Mouse (Mus musculus) MEL (cell line): ENCODE results near the gene Wdcp. TPM values are rescaled to one million over a fixed set of nuclear protein-coding genes. Genes with fewer than 3 reads are reported as not detected.

Experiments used
- DNase-seq: peaks from one replicate; pipeline ENCODE4 v3.0.0; 2011; ENCODE audit warnings: low read depth, low spot score
- H3K27ac ChIP-seq: 2 replicates; pipeline ENCODE4 v1.5.1; 2012; ENCODE audit warnings: low read depth, mild to moderate bottlenecking, control low read depth, low read length, moderate library complexity; ENCODE audit not compliant: control insufficient read depth
- H3K27me3 ChIP-seq, 2 experiments: fragments of 150-350 bp in 1 of 2; sonication (generic) in 1 of 2; 2 replicates each; pipeline ENCODE4 v1.6.1; 2012; ENCODE audit warnings: low read length in 2 of 2, mild to moderate bottlenecking in 2 of 2, improper control_type of control experiment in 1 of 2, moderate library complexity in 1 of 2; ENCODE audit not compliant: insufficient read depth in 2 of 2, control insufficient read depth in 1 of 2
- H3K36me3 ChIP-seq, 2 experiments: 2 replicates each; pipeline ENCODE4 v1.6.1; 2012 to 2014; ENCODE audit warnings: low read length in 2 of 2, improper control_type of control experiment in 1 of 2, inconsistent platforms in 1 of 2, mild to moderate bottlenecking in 1 of 2; ENCODE audit not compliant: insufficient read depth in 2 of 2, control insufficient read depth in 1 of 2
- H3K4me1 ChIP-seq, 2 experiments: fragments of 150-350 bp in 1 of 2; sonication (generic) in 1 of 2; 2 replicates each; pipeline ENCODE4 v1.6.1; 2012; ENCODE audit warnings: low read length in 2 of 2, improper control_type of control experiment in 1 of 2, mild to moderate bottlenecking in 1 of 2; ENCODE audit not compliant: insufficient read depth in 2 of 2, control insufficient read depth in 1 of 2
- H3K4me3 ChIP-seq, 2 experiments: fragments of 150-350 bp in 1 of 2; sonication (generic) in 1 of 2; 2 replicates each; pipeline ENCODE4 v1.5.1; 2012; ENCODE audit warnings: low read depth in 2 of 2, low read length in 2 of 2, mild to moderate bottlenecking in 2 of 2, moderate library complexity in 2 of 2, control low read depth in 1 of 2, improper control_type of control experiment in 1 of 2; ENCODE audit not compliant: control insufficient read depth in 1 of 2, insufficient read depth in 1 of 2
- H3K79me2 ChIP-seq: 2 replicates; pipeline ENCODE4 v1.6.1; 2012; ENCODE audit warnings: mild to moderate bottlenecking, low read length, moderate library complexity; ENCODE audit not compliant: control insufficient read depth, poor library complexity, insufficient read depth
- H3K9ac ChIP-seq: 2 replicates; pipeline ENCODE4 v1.6.1; 2012; ENCODE audit warnings: low read depth, mild to moderate bottlenecking, control low read depth, low read length, moderate library complexity; ENCODE audit not compliant: control insufficient read depth, poor library complexity, severe bottlenecking
- H3K9me3 ChIP-seq: fragments of 150-350 bp; sonication (generic); replicated peaks from 2 replicates; pipeline ENCODE4 v1.6.1; 2012; ENCODE audit warnings: mild to moderate bottlenecking, low read length, improper control_type of control experiment, moderate library complexity; ENCODE audit not compliant: insufficient read depth
- CHD1 ChIP-seq: IDR thresholded peaks from 2 replicates; pipeline ENCODE4 v1.6.1; 2012; ENCODE audit warnings: low read depth, mild to moderate bottlenecking, inconsistent platforms, low read length, improper control_type of control experiment
- CTCF ChIP-seq, 3 experiments: IDR thresholded peaks in 2 of 3; conservative IDR thresholded peaks in 1 of 3; 2 replicates each; pipeline ENCODE4 v1.5.1; 2011 to 2012; ENCODE audit warnings: low read length in 3 of 3, low read depth in 2 of 3, mild to moderate bottlenecking in 2 of 3, improper control_type of control experiment in 1 of 3, inconsistent platforms in 1 of 3, mixed read lengths in 1 of 3, moderate library complexity in 1 of 3; ENCODE audit not compliant: control insufficient read depth in 1 of 3, insufficient read depth in 1 of 3, poor library complexity in 1 of 3, severe bottlenecking in 1 of 3
- ETS1 ChIP-seq: IDR thresholded peaks from 2 replicates; pipeline ENCODE4 v1.6.1; 2012; ENCODE audit warnings: low read depth, mild to moderate bottlenecking, inconsistent platforms, low read length, improper control_type of control experiment, moderate library complexity
- GATA1 ChIP-seq: IDR thresholded peaks from 2 replicates; pipeline ENCODE4 v1.6.1; 2011; ENCODE audit warnings: low read depth, low read length, improper control_type of control experiment
- HCFC1 ChIP-seq: IDR thresholded peaks from 2 replicates; pipeline ENCODE4 v1.6.1; 2012; ENCODE audit warnings: low read depth, mild to moderate bottlenecking, inconsistent platforms, low read length, improper control_type of control experiment, moderate library complexity
- JUND ChIP-seq: IDR thresholded peaks from 2 replicates; pipeline ENCODE4 v1.6.1; 2011; ENCODE audit warnings: low read depth, mild to moderate bottlenecking, improper control_type of control experiment, low read length
- KAT2A ChIP-seq: conservative IDR thresholded peaks from 2 replicates; pipeline ENCODE4 v1.6.1; 2012; ENCODE audit warnings: low read depth, low read length, improper control_type of control experiment, inconsistent platforms
- MAZ ChIP-seq: IDR thresholded peaks from 2 replicates; pipeline ENCODE4 v1.6.1; 2012; ENCODE audit warnings: low read depth, mild to moderate bottlenecking, inconsistent platforms, low read length, improper control_type of control experiment
- MYC ChIP-seq: IDR thresholded peaks from 2 replicates; pipeline ENCODE4 v1.6.1; 2011; ENCODE audit warnings: low read depth, mild to moderate bottlenecking, low read length, improper control_type of control experiment, moderate library complexity
- NRF1 ChIP-seq: IDR thresholded peaks from 2 replicates; pipeline ENCODE4 v1.6.1; 2014; ENCODE audit warnings: low read depth, mild to moderate bottlenecking, inconsistent platforms, low read length, improper control_type of control experiment, moderate library complexity; ENCODE audit not compliant: poor library complexity, insufficient read depth, severe bottlenecking
- POLR2AphosphoS2 ChIP-seq: IDR thresholded peaks from 2 replicates; pipeline ENCODE4 v1.6.1; 2011; ENCODE audit warnings: low read length, improper control_type of control experiment
- RAD21 ChIP-seq: IDR thresholded peaks from 2 replicates; pipeline ENCODE4 v1.6.1; 2011; ENCODE audit warnings: mild to moderate bottlenecking, low read depth, low read length, improper control_type of control experiment
- RCOR1 ChIP-seq: IDR thresholded peaks from 2 replicates; pipeline ENCODE4 v1.6.1; 2012; ENCODE audit warnings: low read depth, mild to moderate bottlenecking, inconsistent platforms, low read length, improper control_type of control experiment
- SIN3A ChIP-seq: IDR thresholded peaks from 2 replicates; pipeline ENCODE4 v1.6.1; 2012; ENCODE audit warnings: low read length, improper control_type of control experiment, inconsistent platforms
- SMC3 ChIP-seq: IDR thresholded peaks from 2 replicates; pipeline ENCODE4 v1.6.1; 2011; ENCODE audit warnings: low read depth, low read length, improper control_type of control experiment
- TBP ChIP-seq: IDR thresholded peaks from 2 replicates; pipeline ENCODE4 v1.8.0; 2011; ENCODE audit warnings: low read depth, low read length, improper control_type of control experiment
- UBTF ChIP-seq: IDR thresholded peaks from 2 replicates; pipeline ENCODE4 v1.6.1; 2012; ENCODE audit warnings: low read depth, mild to moderate bottlenecking, inconsistent platforms, low read length, improper control_type of control experiment, moderate library complexity, borderline replicate concordance; ENCODE audit not compliant: insufficient read depth
- ZC3H11A ChIP-seq: IDR thresholded peaks from 2 replicates; pipeline ENCODE4 v1.6.1; 2012; ENCODE audit warnings: low read depth, mild to moderate bottlenecking, inconsistent platforms, low read length, improper control_type of control experiment
- ZNF384 ChIP-seq: IDR thresholded peaks from 2 replicates; pipeline ENCODE4 v1.6.1; 2012; ENCODE audit warnings: low read depth, mild to moderate bottlenecking, inconsistent platforms, low read length, improper control_type of control experiment
- polyA plus RNA-seq, 2 experiments: library from polyadenylated mRNA; stranded (reverse) in 1 of 2; unstranded in 1 of 2; fragments of >175 nt in 1 of 2; fragments of >200 nt in 1 of 2; gene quantifications; 2 replicates each; pipeline versions ENCODE4 v1.2.1 to v1.2.4; 2012; ENCODE audit warnings: low replicate concordance in 2 of 2, low read depth in 1 of 2; ENCODE audit not compliant: insufficient read length in 2 of 2, insufficient read depth in 1 of 2, missing spikeins in 1 of 2
- total RNA-seq: library from RNA; depleted of rRNA; stranded (reverse); fragments of 300-350 nt; gene quantifications from 2 replicates; pipeline ENCODE4 v1.2.3, GENCODE M21; 2012

The Wdcp gene
- total and polyA plus RNA-seq, 3 experiments = 12.6 to 16.5 TPM; not detected in 1

DNA sequence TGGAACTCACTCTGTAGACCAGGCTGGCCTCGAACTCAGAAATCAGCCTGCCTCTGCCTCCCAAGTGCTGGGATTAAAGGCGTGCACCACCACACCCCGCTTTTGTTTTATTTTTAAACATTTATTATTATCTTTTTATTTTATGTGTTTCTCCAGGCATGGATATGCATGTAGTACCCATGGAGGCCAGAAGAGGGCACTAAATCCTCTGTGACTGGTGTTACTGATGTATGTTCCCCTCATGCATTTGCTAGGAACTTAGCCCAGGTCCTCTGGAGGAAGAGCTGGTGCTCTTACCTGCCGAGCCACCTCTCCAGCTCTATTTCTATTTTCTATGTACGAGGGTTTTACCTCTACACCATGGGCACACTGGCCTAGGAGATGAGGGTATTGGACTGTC lies 13.1 kb downstream of the Wdcp start:
- Histone ChIP-seq H3K4me1 (no peaks in the 10 kb centered on the region), H3K9ac (no peak overlapping the region), H3K9me3 (no peaks in the 10 kb centered on the region), H3K79me2 (no peaks in the 10 kb centered on the region; the same call in 1 of the 2 replicates), H3K27ac (no peak overlapping the region), H3K27me3 (no peaks in the 10 kb centered on the region), H3K4me3 (no peak overlapping the region), H3K36me3 (no peaks in the 10 kb centered on the region)
- peak; percentile 66 for DNase-seq
- TF ChIP-seq CHD1 = no peak
- TF ChIP-seq MYC = no peak
- peak; percentile 28; the same call in 1 of the 2 replicates for TF ChIP-seq ZC3H11A
- TF ChIP-seq RAD21 = peak; percentile 50
- no peak for TF ChIP-seq MAZ
- peak; percentile 30 to 61 (median 57) for TF ChIP-seq CTCF (IDR thresholded peaks at IDR 0.05 in 2 of 3, conservative IDR thresholded peaks at IDR 0.05 in 1 of 3; ENCODE audit: control insufficient read depth in 1 of 3, insufficient read depth in 1 of 3, low read depth in 2 of 3, low read length in 3 of 3, poor library complexity in 1 of 3, severe bottlenecking in 1 of 3)
- TF ChIP-seq SMC3 = peak; percentile 46
- no peak for TF ChIP-seq SIN3A
- TF ChIP-seq NRF1 = no peak

DNA sequence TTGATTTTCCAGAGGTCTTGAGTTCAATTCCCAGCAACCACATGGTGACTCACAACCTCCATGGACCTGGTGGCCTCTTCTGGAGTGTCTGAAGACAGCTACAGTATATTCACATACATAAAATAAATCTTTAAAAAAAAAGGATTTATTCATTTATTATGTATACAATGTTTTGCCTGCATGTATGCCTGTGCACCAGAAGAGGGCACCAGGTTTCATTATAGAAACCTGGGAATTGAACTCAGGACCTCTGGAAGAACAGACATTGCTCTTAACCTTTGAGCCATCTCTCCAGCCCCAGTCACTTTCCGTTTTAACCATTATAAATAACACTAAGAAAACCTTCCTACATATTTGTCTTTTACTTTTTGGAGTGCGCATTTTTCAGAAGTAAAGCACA lies 13.7 kb downstream of the Wdcp start:
- peak; percentile 33 for DNase-seq
- H3K4me3 ChIP-seq = no peak overlapping the region
- H3K9ac ChIP-seq = no peak overlapping the region
- H3K36me3 ChIP-seq = peaks cover 0 to 3% of the 10 kb centered on the region in 2 experiments; a peak in 2 of 4 replicates
- H3K27ac ChIP-seq = no peak overlapping the region
- no peaks in the 10 kb centered on the region for H3K4me1 ChIP-seq
- no peaks in the 10 kb centered on the region for H3K9me3 ChIP-seq
- no peaks in the 10 kb centered on the region for H3K79me2 ChIP-seq
- no peaks in the 10 kb centered on the region for H3K27me3 ChIP-seq
- TF ChIP-seq KAT2A (no peak), JUND (no peak), CHD1 (no peak), UBTF (no peak), SMC3 (peak; percentile 47), RAD21 (peak; percentile 29), GATA1 (no peak), ETS1 (no peak), TBP (peak; percentile 70), POLR2AphosphoS2 (no peak), CTCF (IDR thresholded peaks at IDR 0.05 in 2 of 3, conservative IDR thresholded peaks at IDR 0.05 in 1 of 3; ENCODE audit: control insufficient read depth in 1 of 3, insufficient read depth in 1 of 3, low read depth in 2 of 3, low read length in 3 of 3, poor library complexity in 1 of 3, severe bottlenecking in 1 of 3) (peak in 2 of 3 experiments; percentile 36 to 49; a peak in 3 of 6 replicates), RCOR1 (no peak), NRF1 (no peak), ZNF384 (no peak), SIN3A (no peak), HCFC1 (no peak), ZC3H11A (no peak)
